Mouse (Mus musculus): ENCODE measurements around the gene Cdh5.
"Not testable (repeated sequence)": the region's sequence is repeated elsewhere in the genome, so short reads cannot be mapped to it uniquely, and the experiment has no call there.

Cdh5 gene

GRCm38 (mm10) chr8:104090993-104091900 is 10.2 kb upstream of the Cdh5 start:
- DNase-seq (ENCODE audit: low spot score in 2 of 2), result not testable (repeated sequence)

- no peak for DNase-seq (ENCODE audit: low spot score in 2 of 2)
Measured at GRCm38 (mm10) chr8:104093336-104093735, 8.1 kb upstream of the Cdh5 start.

- DNase-seq (ENCODE audit: low spot score in 2 of 2), result no peak
Measured at GRCm38 (mm10) chr8:104095595-104095994, 5.8 kb upstream of the Cdh5 start.

- DNase-seq (ENCODE audit: low spot score in 2 of 2), result no peak
Measured at GRCm38 (mm10) chr8:104096644-104097043, 4.8 kb upstream of the Cdh5 start.

GRCm38 (mm10) chr8:104098671-104099346 is 2.6 kb upstream of the Cdh5 start:
- peak in 1 of 2 experiments; percentile 37 for DNase-seq (ENCODE audit: low spot score in 2 of 2)

- DNase-seq (ENCODE audit: low spot score in 2 of 2), result peak; percentile 54 to 67
Measured at GRCm38 (mm10) chr8:104099347-104100099, 1.9 kb upstream of the Cdh5 start.

- DNase-seq (ENCODE audit: low spot score in 2 of 2), result not testable (repeated sequence)
Measured at GRCm38 (mm10) chr8:104100724-104101123, 701 bp upstream of the Cdh5 start.

- no peak for DNase-seq (ENCODE audit: low spot score in 2 of 2)
Measured at GRCm38 (mm10) chr8:104103462-104103861, 2.0 kb downstream of the Cdh5 start.

- no peak for DNase-seq (ENCODE audit: low spot score in 2 of 2)
Measured at GRCm38 (mm10) chr8:104105768-104106167, 4.3 kb downstream of the Cdh5 start.

GRCm38 (mm10) chr8:104106276-104106946 is 5.0 kb downstream of the Cdh5 start:
- no peak for DNase-seq (ENCODE audit: low spot score in 2 of 2)

- DNase-seq (ENCODE audit: low spot score in 2 of 2), result no peak
Measured at GRCm38 (mm10) chr8:104107111-104107510, 5.7 kb downstream of the Cdh5 start.

GRCm38 (mm10) chr8:104108048-104108447 is 6.6 kb downstream of the Cdh5 start:
- DNase-seq (ENCODE audit: low spot score in 2 of 2), result no peak

GRCm38 (mm10) chr8:104110498-104111134 is 9.2 kb downstream of the Cdh5 start:
- DNase-seq (ENCODE audit: low spot score in 2 of 2), result no peak

GRCm38 (mm10) chr8:104121640-104122416 is 20.4 kb downstream of the Cdh5 start:
- DNase-seq (ENCODE audit: low spot score in 2 of 2), result no peak

GRCm38 (mm10) chr8:104123080-104123657 is 21.7 kb downstream of the Cdh5 start:
- DNase-seq (ENCODE audit: low spot score in 2 of 2), result no peak

- DNase-seq (ENCODE audit: low spot score in 2 of 2), result no peak
Measured at GRCm38 (mm10) chr8:104124534-104124933, 23.1 kb downstream of the Cdh5 start.

GRCm38 (mm10) chr8:104127160-104127883 is 25.9 kb downstream of the Cdh5 start:
- DNase-seq (ENCODE audit: low spot score in 2 of 2), result no peak

- no peak for DNase-seq (ENCODE audit: low spot score in 2 of 2)
Measured at GRCm38 (mm10) chr8:104130916-104131315, 29.5 kb downstream of the Cdh5 start.

- DNase-seq (ENCODE audit: low spot score in 2 of 2), result no peak
Measured at GRCm38 (mm10) chr8:104131414-104131975, 30.1 kb downstream of the Cdh5 start.

All from thymus, postnatal 10 days (tissue).